Mouse (Mus musculus): ENCODE measurements around the gene Fdx1l. TPM values are rescaled to one million over a fixed set of nuclear protein-coding genes. Genes with fewer than 3 reads are reported as not detected.

The Fdx1l gene
- 2.0 TPM for polyA plus RNA-seq (2014; fragmentation: Illumina TruSeq; extraction: RNeasy Lipid Tissue Mini Kit (QIAGEN cat#74804); ENCODE audit: low read depth, low replicate concordance)

DNA sequence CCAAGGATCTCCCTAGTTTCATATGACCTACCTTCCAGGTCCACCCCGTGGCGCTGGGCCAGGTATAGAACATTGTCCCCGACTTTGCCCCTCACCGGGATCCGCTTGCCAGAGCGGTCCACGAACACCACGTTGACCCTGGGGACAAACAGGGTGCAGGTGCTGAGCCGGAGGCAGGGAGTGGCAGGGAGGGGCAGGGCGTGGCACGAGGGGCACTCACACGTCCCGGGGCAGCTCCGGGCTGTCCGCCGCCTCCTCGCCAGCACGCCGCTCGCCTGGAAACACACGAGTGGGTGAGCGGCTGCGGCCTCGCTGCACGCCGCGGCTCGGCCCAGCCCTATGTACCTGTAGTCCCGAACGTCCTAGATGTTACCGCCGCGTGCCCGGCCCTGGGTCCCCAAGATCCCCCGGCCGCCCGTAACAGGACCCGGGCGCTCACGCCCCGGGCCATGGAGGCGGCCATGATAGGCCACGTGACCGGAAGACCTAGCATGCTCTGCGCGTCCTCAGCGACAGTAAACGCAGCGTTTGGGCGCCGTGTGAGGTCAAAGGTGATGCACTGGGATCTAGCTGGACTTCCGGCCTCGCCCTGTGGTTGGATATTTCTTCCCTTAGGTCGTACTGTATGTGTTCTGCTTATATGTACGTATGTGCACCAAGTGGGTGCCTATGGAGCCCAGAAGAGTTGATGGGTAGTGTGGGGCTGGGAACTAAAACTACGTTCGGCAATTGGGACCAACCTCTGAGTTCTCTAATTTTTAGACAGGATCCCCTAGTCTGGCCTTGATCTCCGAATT lies at the start of gene Fdx1l, which contains the start of gene Gm49373:
Gene Fdx1l, minus strand, starts transcription at position 571 of the 797 bp plus-strand sequence.
Gene Gm49373, minus strand, starts transcription at position 53 of the 797 bp plus-strand sequence.

GRCm38 (mm10) chr9:21091707-21092320 lies 18.4 kb upstream of the Fdx1l start, which contains the start of the genes Gm38431 and Raver1:
Gm38431 (minus strand) TSS chr9:21091997.
Raver1 (minus strand) TSS chr9:21092008.

DNA sequence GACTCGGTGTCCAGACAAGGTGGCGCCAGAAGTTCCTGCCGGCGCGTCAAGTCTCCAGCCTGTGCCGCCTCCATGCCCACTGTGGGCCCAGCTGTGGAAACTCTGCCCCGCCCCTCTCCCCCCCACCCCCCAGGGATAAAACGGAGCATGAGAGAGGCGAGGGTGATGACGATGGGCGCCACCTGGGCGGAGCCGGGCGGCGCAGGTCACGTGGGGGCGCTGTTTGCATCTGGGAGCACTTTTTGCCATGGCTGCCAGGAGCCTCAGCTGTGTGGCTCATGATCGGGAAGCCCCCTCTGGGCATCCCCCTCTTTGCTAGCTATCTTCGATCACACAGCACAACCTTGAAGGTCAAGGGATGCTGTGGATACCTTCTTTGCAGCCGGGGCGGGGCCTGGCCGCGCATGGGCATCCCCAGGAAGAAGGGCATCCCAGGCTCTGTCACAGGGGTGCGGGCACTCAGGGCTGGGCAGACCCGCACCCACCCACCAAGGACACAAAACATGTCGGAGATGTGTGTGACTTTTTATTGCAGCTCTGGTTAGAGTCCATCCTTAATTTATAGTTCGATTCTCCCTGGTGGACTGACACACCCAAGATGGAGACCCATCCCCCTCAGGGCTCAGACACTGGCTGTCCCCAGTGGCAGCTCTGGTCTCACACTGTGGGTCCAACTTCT lies 6.3 kb downstream of the Fdx1l start, which contains the start of gene Zglp1:
Gene Zglp1, minus strand, starts transcription at position 88 of the 679 bp plus-strand sequence.

DNA sequence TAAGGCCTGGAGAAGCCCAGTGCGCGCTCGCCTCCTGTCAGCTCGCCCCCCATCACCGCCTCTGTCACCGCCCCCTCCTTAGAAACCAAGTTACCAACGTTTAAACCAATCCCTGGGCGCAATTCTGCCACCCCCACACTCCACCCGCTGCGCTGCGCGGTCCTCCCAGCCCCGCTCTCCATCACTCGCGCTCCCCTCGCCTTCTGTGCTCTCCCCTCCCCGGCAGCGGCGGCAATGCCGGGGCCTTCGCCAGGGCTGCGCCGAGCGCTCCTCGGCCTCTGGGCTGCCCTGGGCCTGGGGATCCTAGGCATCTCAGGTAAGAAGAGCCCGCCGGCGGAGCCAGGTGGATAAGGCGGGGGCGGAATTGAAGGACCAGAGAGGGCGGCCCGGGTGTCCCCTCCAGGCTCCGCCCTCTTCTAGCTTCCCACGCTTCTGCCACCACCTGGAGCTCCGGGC lies 41.5 kb downstream of the Fdx1l start, which contains the start of gene Icam5:
Gene Icam5, plus strand, starts transcription at position 178 of the 456 bp plus-strand sequence.

GRCm38 (mm10) chr9:21029291-21030054 lies 43.9 kb downstream of the Fdx1l start, which contains the start of gene Icam4:
Icam4 (plus strand) TSS chr9:21029373.

Other genes with a start within 250 kb of the Fdx1l start
- gene A230050P20Rik, start 205.0 kb downstream of the Fdx1l start, polyA plus RNA-seq (2014; fragmentation: Illumina TruSeq; extraction: RNeasy Lipid Tissue Mini Kit (QIAGEN cat#74804); ENCODE audit: low read depth, low replicate concordance) = 19.2 TPM
- gene Angptl6, start 193.9 kb downstream of the Fdx1l start, polyA plus RNA-seq (2014; fragmentation: Illumina TruSeq; extraction: RNeasy Lipid Tissue Mini Kit (QIAGEN cat#74804); ENCODE audit: low read depth, low replicate concordance) = 0.58 TPM
- 0.50 TPM for gene Ppan, start 185.4 kb downstream of the Fdx1l start, polyA plus RNA-seq (2014; fragmentation: Illumina TruSeq; extraction: RNeasy Lipid Tissue Mini Kit (QIAGEN cat#74804); ENCODE audit: low read depth, low replicate concordance)
- gene Eif3g, start 175.0 kb downstream of the Fdx1l start, polyA plus RNA-seq (2014; fragmentation: Illumina TruSeq; extraction: RNeasy Lipid Tissue Mini Kit (QIAGEN cat#74804); ENCODE audit: low read depth, low replicate concordance) = 34.0 TPM
- 1.5 TPM for gene Dnmt1, start 113.7 kb downstream of the Fdx1l start, polyA plus RNA-seq (2014; fragmentation: Illumina TruSeq; extraction: RNeasy Lipid Tissue Mini Kit (QIAGEN cat#74804); ENCODE audit: low read depth, low replicate concordance)
- 0.48 TPM for gene S1pr2, start 96.8 kb downstream of the Fdx1l start, polyA plus RNA-seq (2014; fragmentation: Illumina TruSeq; extraction: RNeasy Lipid Tissue Mini Kit (QIAGEN cat#74804); ENCODE audit: low read depth, low replicate concordance)
- gene Mrpl4, start 70.9 kb downstream of the Fdx1l start, polyA plus RNA-seq (2014; fragmentation: Illumina TruSeq; extraction: RNeasy Lipid Tissue Mini Kit (QIAGEN cat#74804); ENCODE audit: low read depth, low replicate concordance) = 1.0 TPM
- 3.1 TPM for gene Icam1, start 57.6 kb downstream of the Fdx1l start, polyA plus RNA-seq (2014; fragmentation: Illumina TruSeq; extraction: RNeasy Lipid Tissue Mini Kit (QIAGEN cat#74804); ENCODE audit: low read depth, low replicate concordance)
- gene Icam4, start 44.2 kb downstream of the Fdx1l start, polyA plus RNA-seq (2014; fragmentation: Illumina TruSeq; extraction: RNeasy Lipid Tissue Mini Kit (QIAGEN cat#74804); ENCODE audit: low read depth, low replicate concordance) = not detected
- not detected for gene Icam5, start 41.5 kb downstream of the Fdx1l start, polyA plus RNA-seq (2014; fragmentation: Illumina TruSeq; extraction: RNeasy Lipid Tissue Mini Kit (QIAGEN cat#74804); ENCODE audit: low read depth, low replicate concordance)
- not detected for gene Zglp1, start 6.5 kb downstream of the Fdx1l start, polyA plus RNA-seq (2014; fragmentation: Illumina TruSeq; extraction: RNeasy Lipid Tissue Mini Kit (QIAGEN cat#74804); ENCODE audit: low read depth, low replicate concordance)
- not detected for gene Gm49373, start 518 bp downstream of the Fdx1l start, polyA plus RNA-seq (2014; fragmentation: Illumina TruSeq; extraction: RNeasy Lipid Tissue Mini Kit (QIAGEN cat#74804); ENCODE audit: low read depth, low replicate concordance)
- 0.11 TPM for gene Gm38431, start 18.4 kb upstream of the Fdx1l start, polyA plus RNA-seq (2014; fragmentation: Illumina TruSeq; extraction: RNeasy Lipid Tissue Mini Kit (QIAGEN cat#74804); ENCODE audit: low read depth, low replicate concordance)
- gene Raver1, start 18.4 kb upstream of the Fdx1l start, polyA plus RNA-seq (2014; fragmentation: Illumina TruSeq; extraction: RNeasy Lipid Tissue Mini Kit (QIAGEN cat#74804); ENCODE audit: low read depth, low replicate concordance) = 3.2 TPM
- 2.3 TPM for gene Tyk2, start 57.6 kb upstream of the Fdx1l start, polyA plus RNA-seq (2014; fragmentation: Illumina TruSeq; extraction: RNeasy Lipid Tissue Mini Kit (QIAGEN cat#74804); ENCODE audit: low read depth, low replicate concordance)
- 14.0 TPM for gene Cdc37, start 76.4 kb upstream of the Fdx1l start, polyA plus RNA-seq (2014; fragmentation: Illumina TruSeq; extraction: RNeasy Lipid Tissue Mini Kit (QIAGEN cat#74804); ENCODE audit: low read depth, low replicate concordance)
- gene Pde4a, start 92.1 kb upstream of the Fdx1l start, polyA plus RNA-seq (2014; fragmentation: Illumina TruSeq; extraction: RNeasy Lipid Tissue Mini Kit (QIAGEN cat#74804); ENCODE audit: low read depth, low replicate concordance) = 0.69 TPM
- 6.6 TPM for gene Keap1, start 165.7 kb upstream of the Fdx1l start, polyA plus RNA-seq (2014; fragmentation: Illumina TruSeq; extraction: RNeasy Lipid Tissue Mini Kit (QIAGEN cat#74804); ENCODE audit: low read depth, low replicate concordance)
- gene S1pr5, start 174.8 kb upstream of the Fdx1l start, polyA plus RNA-seq (2014; fragmentation: Illumina TruSeq; extraction: RNeasy Lipid Tissue Mini Kit (QIAGEN cat#74804); ENCODE audit: low read depth, low replicate concordance) = 2.5 TPM
- gene Atg4d, start 191.7 kb upstream of the Fdx1l start, polyA plus RNA-seq (2014; fragmentation: Illumina TruSeq; extraction: RNeasy Lipid Tissue Mini Kit (QIAGEN cat#74804); ENCODE audit: low read depth, low replicate concordance) = 2.4 TPM
- 2.3 TPM for gene Kri1, start 214.4 kb upstream of the Fdx1l start, polyA plus RNA-seq (2014; fragmentation: Illumina TruSeq; extraction: RNeasy Lipid Tissue Mini Kit (QIAGEN cat#74804); ENCODE audit: low read depth, low replicate concordance)
- 0.74 TPM for gene Cdkn2d, start 217.8 kb upstream of the Fdx1l start, polyA plus RNA-seq (2014; fragmentation: Illumina TruSeq; extraction: RNeasy Lipid Tissue Mini Kit (QIAGEN cat#74804); ENCODE audit: low read depth, low replicate concordance)
- gene Ap1m2, start 238.7 kb upstream of the Fdx1l start, polyA plus RNA-seq (2014; fragmentation: Illumina TruSeq; extraction: RNeasy Lipid Tissue Mini Kit (QIAGEN cat#74804); ENCODE audit: low read depth, low replicate concordance) = not detected
- gene Slc44a2, start 247.1 kb upstream of the Fdx1l start, polyA plus RNA-seq (2014; fragmentation: Illumina TruSeq; extraction: RNeasy Lipid Tissue Mini Kit (QIAGEN cat#74804); ENCODE audit: low read depth, low replicate concordance) = 3.2 TPM

All from liver, adult 10 weeks (tissue).